Mouse (Mus musculus) kidney, postnatal 0 days (tissue): ENCODE results near the gene Nmt1. TPM values are rescaled to one million over a fixed set of nuclear protein-coding genes. Genes with fewer than 3 reads are reported as not detected.
A peak's percentile ranks its signal among the peaks of the same experiment; 100 is the strongest.

Experiments used
- ATAC-seq: fragments of 200-750 bp; cut with Nextera tagmentation; replicated peaks from 2 replicates; pipeline ENCODE4 v1.8.0; 2017; ENCODE audit warnings: low read depth, moderate number of reproducible peaks, moderate TSS enrichment, moderate library complexity; ENCODE audit not compliant: low FRiP score
- DNase-seq: peaks from one replicate; pipeline ENCODE4 v3.0.0-alpha.2; 2016; ENCODE audit warnings: low spot score
- H3K27ac ChIP-seq: fragments of 300-500 bp; sonication (generic); 2 replicates; pipeline ENCODE4 v1.5.1; 2014; ENCODE audit warnings: mild to moderate bottlenecking
- H3K27me3 ChIP-seq: fragments of 300-500 bp; sonication (generic); 2 replicates; pipeline ENCODE4 v1.6.1; 2014; ENCODE audit warnings: low read length, mixed read lengths; ENCODE audit not compliant: insufficient read depth
- H3K36me3 ChIP-seq: fragments of 300-500 bp; sonication (generic); 2 replicates; pipeline ENCODE4 v1.6.1; 2014; ENCODE audit warnings: low read length, mixed read lengths; ENCODE audit not compliant: insufficient read depth
- H3K4me1 ChIP-seq: fragments of 300-500 bp; sonication (generic); replicated peaks from 2 replicates; pipeline ENCODE4 v1.6.1; 2014; ENCODE audit warnings: antibody characterized with exemption, low read length, mixed read lengths; ENCODE audit not compliant: insufficient read depth
- H3K4me2 ChIP-seq: fragments of 300-500 bp; sonication (generic); 2 replicates; pipeline ENCODE4 v1.6.1; 2014; ENCODE audit warnings: mild to moderate bottlenecking, low read length, moderate library complexity, mixed read lengths
- H3K4me3 ChIP-seq: fragments of 300-500 bp; sonication (generic); replicated peaks from 2 replicates; pipeline ENCODE4 v1.5.1; 2014; ENCODE audit warnings: low read depth, low read length
- H3K9ac ChIP-seq: fragments of 300-500 bp; sonication (generic); 2 replicates; pipeline ENCODE4 v1.6.1; 2014; ENCODE audit warnings: low read depth, low read length
- H3K9me3 ChIP-seq: fragments of 300-500 bp; sonication (generic); replicated peaks from 2 replicates; pipeline ENCODE4 v1.6.1; 2016; ENCODE audit warnings: low read length, inconsistent platforms, mixed read lengths
- CTCF ChIP-seq: IDR thresholded peaks from 2 replicates; pipeline ENCODE4 v1.5.1; 2016; ENCODE audit warnings: antibody characterized with exemption, low read depth, mild to moderate bottlenecking, moderate library complexity
- WGBS: fragments of 180-500 bp; shearing (Covaris S2); extraction: QIAGEN DNeasy Blood & Tissue Kit; methylation state at CpG from one replicate; pipeline ENCODE4 v1.1.7; 2014; 5-methylcytosine and 5-hydroxymethylcytosine counted together
- polyA plus RNA-seq: library from polyadenylated mRNA; unstranded; fragments of >200 nt; fragmentation: Nextera tagmentation; extraction: Ambion mirVana; gene quantifications from 2 replicates; pipeline ENCODE4 v1.2.1, GENCODE M21; 2015

The Nmt1 gene
- polyA plus RNA-seq, 1 experiment from 2014 or later: 60.3 TPM

DNA sequence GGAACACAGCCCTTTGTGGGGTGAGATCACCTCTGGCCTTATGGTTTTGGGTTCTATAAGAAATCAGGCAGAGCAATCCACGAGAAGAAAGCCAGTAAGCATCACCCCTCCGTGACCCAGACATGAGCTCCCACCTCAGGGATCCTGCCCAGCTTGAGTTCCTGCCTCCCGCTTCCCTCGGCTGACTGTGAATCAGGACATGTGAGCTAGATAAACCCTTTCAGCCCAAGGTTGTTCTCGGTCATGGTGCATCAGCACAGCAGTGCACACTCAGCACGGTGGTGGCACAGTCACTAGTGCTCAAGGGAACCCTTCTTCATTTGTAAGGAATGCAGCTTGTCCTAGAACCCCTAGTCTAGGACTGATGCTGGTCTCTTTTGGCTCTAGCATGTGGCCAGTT lies 9.1 kb upstream of the Nmt1 start:
- H3K9ac ChIP-seq: no peak overlapping the region
- H3K36me3 ChIP-seq: no peaks in the 10 kb centered on the region
- H3K9me3 ChIP-seq: no peaks in the 10 kb centered on the region
- H3K4me1 ChIP-seq: no peaks in the 10 kb centered on the region
- no peak overlapping the region for H3K4me3 ChIP-seq
- no peak overlapping the region for H3K4me2 ChIP-seq
- no peak for TF ChIP-seq CTCF
- H3K27me3 ChIP-seq: no peaks in the 10 kb centered on the region
- H3K27ac ChIP-seq: no peak overlapping the region
- DNase-seq (no peak), ATAC-seq (no peak)
- WGBS: 60% methylated on average over 6 of the region's 6 CpGs

DNA sequence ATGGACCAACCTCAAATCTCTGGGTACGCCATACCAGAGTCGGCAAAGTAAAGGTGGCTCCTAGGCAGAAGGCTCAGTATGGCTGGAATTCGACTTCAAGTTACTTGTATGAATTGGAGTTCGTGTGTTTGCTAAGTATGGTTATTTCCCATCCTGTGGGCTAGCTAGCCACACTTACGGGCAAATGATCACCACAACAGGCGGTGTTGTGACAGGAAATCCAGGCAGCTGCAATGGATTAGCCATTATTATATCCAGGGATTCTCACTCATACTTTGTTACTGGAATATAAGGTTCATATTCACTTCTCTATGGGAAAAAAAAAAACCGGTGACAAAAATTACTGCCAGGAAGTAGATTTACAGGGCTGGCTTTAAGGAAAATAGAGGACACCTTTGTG lies 8.7 kb upstream of the Nmt1 start:
- Histone ChIP-seq H3K9ac (no peak overlapping the region), H3K4me1 (no peaks in the 10 kb centered on the region), H3K36me3 (no peaks in the 10 kb centered on the region), H3K27ac (no peak overlapping the region), H3K4me2 (no peak overlapping the region), H3K4me3 (no peak overlapping the region), H3K27me3 (no peaks in the 10 kb centered on the region), H3K9me3 (no peaks in the 10 kb centered on the region)
- no peak for TF ChIP-seq CTCF
- no peak for DNase-seq
- WGBS: 89% methylated on average over 7 of the region's 7 CpGs
- ATAC-seq: no peak

DNA sequence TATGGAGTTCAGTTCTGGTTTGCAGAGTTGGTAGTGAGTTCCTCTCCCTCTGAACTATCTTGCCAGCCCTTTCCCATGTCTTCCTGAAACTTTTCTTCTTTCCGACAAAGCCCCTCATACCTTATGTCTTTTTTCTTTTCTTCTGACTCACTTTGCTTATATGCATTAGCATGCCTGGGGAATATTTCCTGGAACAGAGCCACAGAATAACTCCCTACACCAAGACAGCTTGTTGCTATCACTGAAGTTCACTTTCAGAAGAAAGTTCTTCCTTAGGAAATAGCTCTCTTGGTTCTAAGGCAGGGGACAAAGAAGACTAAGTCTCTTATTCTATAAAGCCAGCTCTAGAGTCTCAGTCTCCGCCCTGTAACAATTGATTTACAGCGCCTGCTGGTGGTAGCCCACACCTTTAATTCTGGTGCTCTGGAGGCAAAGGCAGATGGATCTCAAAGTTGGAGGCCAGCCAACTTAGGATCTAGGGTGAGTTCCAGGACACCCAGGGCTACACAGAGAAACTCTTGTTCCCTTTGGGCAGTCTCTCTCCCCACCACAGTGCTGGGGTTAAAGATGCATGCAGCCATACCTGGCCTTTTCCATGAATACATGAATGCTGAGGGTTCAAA lies 7.2 kb upstream of the Nmt1 start:
- H3K36me3 ChIP-seq: 0 out of 2 replicates have a peak, but pooled peaks cover 7% of the 10 kb centered on the region
- TF ChIP-seq CTCF: no peak
- no peak overlapping the region for H3K27ac ChIP-seq
- no peak overlapping the region for H3K4me2 ChIP-seq
- no peaks in the 10 kb centered on the region for H3K27me3 ChIP-seq
- H3K9me3 ChIP-seq: no peaks in the 10 kb centered on the region
- H3K4me3 ChIP-seq: no peak overlapping the region
- peak overlapping the region; percentile 35; the same call in 1 of the 2 replicates for H3K9ac ChIP-seq
- no peaks in the 10 kb centered on the region for H3K4me1 ChIP-seq
- DNase-seq: peak; percentile 30
- ATAC-seq: no peak
- WGBS: 68% methylated on average over 3 of the region's 3 CpGs

DNA sequence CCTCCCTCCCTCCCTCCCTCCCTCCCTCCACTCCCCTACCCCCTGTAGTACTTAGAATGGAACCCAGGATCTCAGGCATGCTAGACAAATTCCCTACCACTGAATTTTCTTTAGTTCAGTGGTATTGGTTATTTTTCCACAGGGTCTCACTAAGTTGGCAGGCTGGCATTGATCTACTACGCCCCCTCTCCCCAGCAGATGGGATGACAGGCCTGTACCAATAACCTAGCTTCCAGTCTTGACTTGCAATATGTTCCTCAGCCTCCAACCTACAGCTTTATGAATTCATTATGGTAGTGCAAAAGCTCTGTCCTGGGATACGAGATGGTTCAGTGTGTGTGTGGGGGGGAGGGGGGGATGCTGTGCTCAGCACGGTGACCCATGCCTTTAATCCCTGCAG lies 4.0 kb upstream of the Nmt1 start:
- WGBS: 91% methylated on average over 3 of the region's 3 CpGs
- H3K4me3 ChIP-seq: no peak overlapping the region
- no peak overlapping the region for H3K27ac ChIP-seq
- H3K36me3 ChIP-seq: 0 out of 2 replicates have a peak, but pooled peaks cover 7% of the 10 kb centered on the region
- no peak for ATAC-seq
- peaks cover 7% of the 10 kb centered on the region; the same call in 1 of the 2 replicates for H3K4me1 ChIP-seq
- no peak overlapping the region for H3K4me2 ChIP-seq
- H3K27me3 ChIP-seq: no peaks in the 10 kb centered on the region
- no peak overlapping the region for H3K9ac ChIP-seq
- H3K9me3 ChIP-seq: no peaks in the 10 kb centered on the region
- TF ChIP-seq CTCF: no peak; the same call in 1 of the 2 replicates
- no peak for DNase-seq

DNA sequence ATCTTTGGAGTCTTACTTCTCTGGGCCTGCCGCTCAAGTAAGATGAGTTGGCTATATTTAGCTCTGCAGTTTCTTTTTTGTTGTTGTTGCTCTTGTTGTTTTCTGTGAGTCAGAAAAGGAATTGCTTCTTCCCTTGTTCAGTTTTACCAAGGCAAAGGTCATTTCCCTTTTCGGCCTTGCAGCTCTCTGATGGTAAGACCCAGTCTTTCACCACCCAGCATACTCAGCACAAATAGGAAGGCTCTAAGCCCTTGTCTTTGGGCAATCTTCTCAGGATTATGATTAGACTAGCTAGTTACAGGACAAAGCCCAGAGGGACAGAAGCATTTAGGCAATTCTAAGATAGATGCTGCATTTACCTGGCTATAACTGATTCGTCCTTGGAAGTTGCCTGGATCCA lies 1.1 kb upstream of the Nmt1 start:
- H3K4me1 ChIP-seq: peaks cover 11% of the 10 kb centered on the region; the same call in 1 of the 2 replicates
- 88% methylated on average over 3 of the region's 3 CpGs for WGBS
- no peak overlapping the region; the same call in 1 of the 2 replicates for H3K9ac ChIP-seq
- no peak for ATAC-seq
- no peak for DNase-seq
- H3K4me3 ChIP-seq: no peak overlapping the region
- 0 out of 2 replicates have a peak overlapping the region, but pooled peaks have one; percentile 80 for H3K4me2 ChIP-seq
- no peaks in the 10 kb centered on the region for H3K9me3 ChIP-seq
- 0 out of 2 replicates have a peak, but pooled peaks cover 7% of the 10 kb centered on the region for H3K36me3 ChIP-seq
- TF ChIP-seq CTCF: no peak
- no peak overlapping the region for H3K27ac ChIP-seq
- no peaks in the 10 kb centered on the region for H3K27me3 ChIP-seq

DNA sequence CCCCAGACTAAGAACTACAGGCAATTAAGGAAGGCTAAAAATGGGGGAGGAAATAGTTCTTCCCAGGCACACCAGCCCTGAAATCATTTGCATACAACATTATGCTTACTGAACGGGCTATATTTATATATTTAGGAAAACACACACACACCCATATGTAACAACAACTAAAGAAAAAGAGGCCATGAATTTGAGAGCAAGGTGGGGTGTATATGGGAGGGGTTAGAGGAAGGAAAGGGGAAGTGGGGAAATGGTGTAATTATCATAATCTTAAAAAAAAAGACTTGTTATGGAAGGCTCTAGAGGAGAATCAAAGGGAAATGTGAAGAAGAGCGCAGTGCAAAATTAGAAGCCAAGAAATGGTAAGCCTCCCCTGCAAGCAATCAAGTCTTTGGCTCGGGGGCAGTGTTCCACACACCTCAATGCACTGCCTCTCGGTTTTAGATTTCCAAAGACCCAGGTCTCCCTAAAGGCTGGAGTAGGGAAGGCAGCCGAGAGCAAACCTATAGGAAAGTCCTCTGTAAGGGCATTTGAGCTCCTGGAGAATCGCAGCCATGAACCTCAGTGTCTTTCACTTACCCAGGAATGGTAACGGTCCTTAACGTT lies 317 bp upstream of the Nmt1 start:
- peak overlapping the region; percentile 86 for H3K27ac ChIP-seq
- no peak for TF ChIP-seq CTCF
- no peak for DNase-seq

More for the DNA sequence above, 317 bp upstream of the Nmt1 start:
- no peaks in the 10 kb centered on the region for H3K9me3 ChIP-seq
- peak; percentile 11; the same call in 1 of the 2 replicates for ATAC-seq
- H3K4me2 ChIP-seq: peak overlapping the region; percentile 80
- H3K9ac ChIP-seq: peak overlapping the region; percentile 64
- 0 out of 2 replicates have a peak, but pooled peaks cover 7% of the 10 kb centered on the region for H3K36me3 ChIP-seq
- H3K27me3 ChIP-seq: no peaks in the 10 kb centered on the region
- 11% methylated on average over 8 of the region's 8 CpGs for WGBS
- peak overlapping the region; percentile 59 for H3K4me3 ChIP-seq
- peaks cover 11% of the 10 kb centered on the region; the same call in 1 of the 2 replicates for H3K4me1 ChIP-seq
